Mouse (Mus musculus): ENCODE measurements around the gene Cdh13.

DNA sequence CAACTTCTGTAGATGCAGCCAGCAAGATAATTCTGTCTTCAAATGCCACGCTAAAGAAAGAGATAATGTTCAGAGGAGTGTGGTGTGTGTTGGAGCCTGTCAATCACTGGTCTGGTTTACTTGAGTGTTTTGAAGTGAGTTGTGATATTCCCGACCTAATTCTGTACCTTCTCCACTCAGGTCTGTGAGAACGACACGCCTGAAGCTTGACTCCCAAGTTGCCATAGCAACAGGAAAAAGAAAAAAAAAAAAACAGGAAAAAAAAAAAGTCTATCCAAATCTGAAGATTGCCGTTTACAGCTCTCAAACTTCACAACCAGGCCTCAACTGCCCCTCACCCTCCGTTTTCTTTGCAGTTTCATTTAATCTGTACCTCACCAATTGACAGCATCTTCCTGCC lies 1039.7 kb downstream of the Cdh13 start:
- TF ChIP-seq CTCF (IDR thresholded peaks at IDR 0.05; ENCODE audit: extremely low read depth, insufficient read depth, low read length) (no peak), POLR2A (IDR thresholded peaks at IDR 0.05; ENCODE audit: extremely low read depth, insufficient read depth, low read length) (no peak)

Measured in cortical plate, adult 2 months (tissue).